Mouse (Mus musculus) liver, embryonic 16.5 days (tissue): ENCODE measurements at regions not wholly inside any gene's neighbourhood (a gene's known extent, or its start where the extent isn't known, plus 50 kb on each side); places are given as distances from the start of the nearest gene placed in this dataset.

Source experiments
- ATAC-seq: fragments of 200-750 bp; cut with Nextera tagmentation; 2 replicates; pipeline ENCODE4 v1.8.0; 2017; ENCODE audit warnings: low read depth, mild to moderate bottlenecking, moderate number of reproducible peaks, moderate library complexity
- H3K27ac ChIP-seq: fragments of 300-500 bp; sonication (generic); 2 replicates; pipeline ENCODE4 v1.5.1; 2014; ENCODE audit warnings: mild to moderate bottlenecking, low read length
- H3K27me3 ChIP-seq: fragments of 300-500 bp; sonication (generic); 2 replicates; pipeline ENCODE4 v1.6.1; 2014; ENCODE audit warnings: low read depth, low read length, mixed read lengths; ENCODE audit not compliant: control insufficient read depth, insufficient read depth
- H3K36me3 ChIP-seq: fragments of 300-500 bp; sonication (generic); 2 replicates; pipeline ENCODE4 v1.6.1; 2014; ENCODE audit warnings: mild to moderate bottlenecking; ENCODE audit not compliant: control insufficient read depth, insufficient read depth
- H3K4me1 ChIP-seq: fragments of 300-500 bp; sonication (generic); 2 replicates; pipeline ENCODE4 v1.6.1; 2014; ENCODE audit warnings: low read depth, low read length, mixed read lengths; ENCODE audit not compliant: control insufficient read depth
- H3K4me2 ChIP-seq: fragments of 300-500 bp; sonication (generic); 2 replicates; pipeline ENCODE4 v1.6.1; 2014; ENCODE audit warnings: low read depth, low read length, mixed read lengths
- H3K4me3 ChIP-seq: fragments of 300-500 bp; sonication (generic); 2 replicates; pipeline ENCODE4 v1.5.1; 2014; ENCODE audit warnings: low read depth, mild to moderate bottlenecking, low read length
- H3K9ac ChIP-seq: fragments of 300-500 bp; sonication (generic); 2 replicates; pipeline ENCODE4 v1.6.1; 2014; ENCODE audit warnings: low read depth, low read length
- H3K9me3 ChIP-seq: fragments of 300-500 bp; sonication (generic); replicated peaks from 2 replicates; pipeline ENCODE4 v1.6.1; 2016; ENCODE audit warnings: low read length; ENCODE audit not compliant: control insufficient read depth
- WGBS: fragments of 180-500 bp; shearing (Covaris S2); extraction: QIAGEN DNeasy Blood & Tissue Kit; methylation state at CpG from one replicate; pipeline ENCODE4 v1.1.7; 2014; ENCODE audit not compliant: insufficient replicate concordance; 5-methylcytosine and 5-hydroxymethylcytosine counted together

DNA sequence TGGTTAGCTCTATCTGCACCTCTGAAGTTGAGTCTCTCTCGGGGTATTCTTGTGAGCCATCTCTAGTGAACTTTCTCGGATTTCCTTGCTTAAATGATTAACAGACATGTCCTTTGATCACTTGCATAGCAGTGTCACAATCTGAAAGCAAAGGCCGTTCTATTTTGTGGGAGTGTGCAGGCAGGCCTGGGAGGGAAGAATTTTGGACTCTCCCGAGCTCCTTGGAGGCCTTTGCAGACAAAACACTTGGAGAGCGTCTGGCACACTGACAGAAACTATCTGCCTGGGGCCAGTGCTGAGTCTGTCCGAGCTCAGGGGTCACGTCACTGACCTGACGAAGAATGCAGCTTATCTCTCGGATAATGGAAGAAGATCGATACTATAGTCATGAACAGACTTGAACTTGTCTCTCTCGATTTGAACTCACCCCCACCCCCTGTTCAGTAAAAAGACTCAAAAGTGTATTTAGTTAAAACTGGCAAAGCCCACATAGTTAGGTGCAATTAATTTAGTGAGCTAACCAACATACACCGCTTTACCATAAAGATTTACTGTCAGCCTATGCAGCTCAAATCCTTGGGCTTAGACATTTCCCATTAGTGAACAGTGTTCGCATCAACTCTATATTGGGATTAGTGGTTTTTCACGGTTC lies 92.2 kb upstream of the Zfp366 start:
- H3K4me1 ChIP-seq, result peaks cover 5% of the 10 kb centered on the region
- H3K27me3 ChIP-seq, result no peaks in the 10 kb centered on the region
- peak overlapping the region; percentile 33; the same call in 1 of the 2 replicates for H3K27ac ChIP-seq
- no peaks in the 10 kb centered on the region for H3K36me3 ChIP-seq
- WGBS, result 53% methylated on average over 14 of the region's 14 CpGs
- peak; percentile 42; the same call in 1 of the 2 replicates for ATAC-seq
- no peak overlapping the region for H3K9ac ChIP-seq
- no peak overlapping the region for H3K4me3 ChIP-seq
- peak overlapping the region; percentile 34 for H3K4me2 ChIP-seq
- H3K9me3 ChIP-seq, result no peaks in the 10 kb centered on the region

DNA sequence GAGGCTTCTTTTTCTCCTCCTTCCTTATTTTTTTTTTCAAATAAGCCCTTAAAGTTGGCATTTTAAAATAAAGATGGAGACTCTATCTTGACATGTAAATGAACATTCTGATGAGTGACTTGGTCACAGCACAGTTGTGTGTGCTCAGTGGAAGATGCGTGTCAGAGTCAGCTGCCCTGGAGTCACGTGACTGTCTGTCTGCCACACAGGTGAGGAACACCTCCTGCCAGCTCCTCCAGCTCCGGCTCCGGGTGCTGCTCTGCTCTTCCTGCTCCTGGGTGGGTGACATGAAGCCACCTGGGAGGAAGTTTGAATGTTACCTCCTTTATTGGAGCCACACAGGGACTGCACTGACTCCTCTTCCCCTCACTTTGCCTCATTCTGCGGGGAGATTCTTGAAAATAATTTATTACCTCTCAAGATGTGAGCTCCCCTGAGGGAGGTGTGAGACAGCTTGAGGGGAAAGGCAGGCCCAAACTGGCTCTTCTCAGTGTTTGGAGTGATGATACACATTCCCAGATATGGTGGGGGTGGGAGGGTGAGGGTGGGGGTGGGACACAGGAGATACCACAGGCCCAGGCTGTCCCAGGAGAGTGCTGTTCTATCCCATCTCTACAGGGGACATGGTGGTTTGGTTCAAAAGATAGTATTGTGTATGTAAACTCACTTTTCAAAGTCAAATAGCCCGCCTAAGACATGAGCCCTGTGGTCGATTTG lies 92.9 kb upstream of the Zfp366 start:
- no peak overlapping the region; the same call in 1 of the 2 replicates for H3K27ac ChIP-seq
- peak; percentile 22; the same call in 1 of the 2 replicates for ATAC-seq

DNA sequence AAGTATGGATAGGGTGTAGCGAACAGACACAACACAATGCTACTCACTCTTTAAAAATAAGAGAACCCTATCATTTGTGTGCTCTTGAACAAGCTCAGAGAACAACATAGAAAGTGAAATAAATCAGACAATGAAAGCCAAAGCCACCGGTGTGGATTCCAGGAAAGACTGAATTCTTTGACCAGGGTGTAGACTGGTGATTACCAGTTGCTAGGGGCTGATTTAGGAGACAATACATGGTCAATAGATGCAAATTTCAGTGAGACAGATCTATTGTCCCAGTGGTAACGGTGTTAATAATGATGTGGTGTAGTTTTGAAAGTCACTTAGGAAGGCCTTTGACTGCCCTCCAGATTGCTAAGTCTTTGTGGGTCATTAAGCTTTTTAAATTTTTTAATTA lies 94.3 kb upstream of the Zfp366 start:
- Histone ChIP-seq H3K36me3 (no peaks in the 10 kb centered on the region), H3K9ac (no peak overlapping the region), H3K4me2 (no peak overlapping the region), H3K4me1 (peaks cover 5% of the 10 kb centered on the region), H3K4me3 (no peak overlapping the region), H3K27me3 (no peaks in the 10 kb centered on the region), H3K9me3 (no peaks in the 10 kb centered on the region), H3K27ac (no peak overlapping the region)
- 72% methylated on average over 3 of the region's 3 CpGs for WGBS
- ATAC-seq, result no peak

More for the DNA sequence above, 92.9 kb upstream of the Zfp366 start:
- no peaks in the 10 kb centered on the region for H3K9me3 ChIP-seq
- no peak overlapping the region for H3K9ac ChIP-seq
- 54% methylated on average over 7 of the region's 7 CpGs for WGBS
- 0 out of 2 replicates have a peak overlapping the region, but pooled peaks have one; percentile 34 for H3K4me2 ChIP-seq
- H3K27me3 ChIP-seq, result no peaks in the 10 kb centered on the region
- H3K36me3 ChIP-seq, result no peaks in the 10 kb centered on the region
- H3K4me3 ChIP-seq, result no peak overlapping the region
- peaks cover 5% of the 10 kb centered on the region for H3K4me1 ChIP-seq

DNA sequence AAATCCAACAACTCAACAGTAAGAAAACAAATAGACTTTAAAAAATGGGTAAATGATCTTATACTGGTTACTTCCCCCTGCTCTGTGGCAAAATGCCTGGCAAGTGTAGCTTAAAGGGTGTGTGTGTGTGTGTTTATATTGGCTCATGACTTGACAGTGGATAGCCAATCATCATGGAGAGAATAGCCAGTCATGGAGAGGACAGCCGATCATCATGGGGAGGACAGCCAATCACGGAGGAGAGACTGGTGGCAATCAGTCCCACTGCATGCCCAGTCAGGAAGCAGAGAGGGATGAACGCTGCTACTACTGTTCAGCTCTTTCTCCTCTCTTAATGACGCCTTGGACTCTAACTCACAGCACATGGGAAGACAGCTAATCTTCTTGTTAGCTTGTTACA lies 96.3 kb upstream of the Zfp366 start:
- Histone ChIP-seq H3K4me3 (no peak overlapping the region), H3K27me3 (no peaks in the 10 kb centered on the region), H3K36me3 (no peaks in the 10 kb centered on the region), H3K4me2 (no peak overlapping the region), H3K9me3 (no peaks in the 10 kb centered on the region), H3K4me1 (peaks cover 5% of the 10 kb centered on the region), H3K9ac (no peak overlapping the region), H3K27ac (no peak overlapping the region)
- 63% methylated on average over 4 of the region's 4 CpGs for WGBS
- ATAC-seq, result no peak; the same call in 1 of the 2 replicates

DNA sequence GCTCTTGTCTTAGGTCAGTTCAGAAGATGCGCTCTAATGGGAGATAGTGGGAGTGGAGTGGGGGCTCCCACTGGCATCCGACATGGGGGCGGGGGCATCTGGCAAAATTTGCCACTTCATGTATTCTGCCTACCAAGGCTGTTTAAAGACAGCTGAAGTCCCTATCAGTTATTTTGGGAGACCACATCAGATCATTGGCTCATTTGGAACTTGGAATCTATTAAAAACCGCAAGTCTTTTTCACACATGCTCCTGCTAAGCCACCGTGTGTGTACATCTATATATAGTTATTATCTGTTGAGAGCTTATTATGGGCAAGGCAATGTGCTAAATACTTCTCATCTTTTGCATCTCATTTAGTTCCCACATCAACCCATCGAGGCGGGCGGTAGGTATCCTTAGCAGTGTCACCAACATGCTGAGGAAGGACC lies 95.0 kb upstream of the 1700024P04Rik start:
- H3K27me3 ChIP-seq, result no peaks in the 10 kb centered on the region
- H3K27ac ChIP-seq, result no peak overlapping the region
- H3K4me2 ChIP-seq, result no peak overlapping the region
- WGBS, result 77% methylated on average over 8 of the region's 8 CpGs
- H3K36me3 ChIP-seq, result no peaks in the 10 kb centered on the region
- no peaks in the 10 kb centered on the region for H3K4me1 ChIP-seq
- no peak for ATAC-seq
- no peak overlapping the region for H3K9ac ChIP-seq
- H3K9me3 ChIP-seq, result no peaks in the 10 kb centered on the region
- no peak overlapping the region for H3K4me3 ChIP-seq

DNA sequence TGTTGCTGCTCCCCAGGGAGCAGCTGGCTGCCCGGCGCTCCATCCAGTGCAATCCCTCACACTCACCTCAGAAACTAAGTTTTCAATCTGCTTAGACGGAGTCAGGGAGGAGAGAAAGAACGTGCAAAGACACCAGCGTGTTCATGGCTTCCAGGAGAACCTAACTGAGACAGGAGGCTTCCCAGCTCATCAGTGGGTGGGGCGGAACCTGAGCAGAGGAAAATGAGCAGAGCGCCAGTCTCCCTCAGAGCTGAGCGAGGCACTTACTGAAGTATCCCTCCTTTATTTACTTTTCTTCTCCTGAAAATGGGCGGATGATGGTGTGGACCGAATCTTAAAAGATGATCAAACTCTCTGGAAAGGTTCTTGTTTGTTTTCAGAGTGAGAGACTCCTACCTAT lies 94.3 kb upstream of the 1700024P04Rik start:
- H3K27me3 ChIP-seq, result no peaks in the 10 kb centered on the region
- no peaks in the 10 kb centered on the region for H3K36me3 ChIP-seq
- no peaks in the 10 kb centered on the region for H3K4me1 ChIP-seq
- no peak overlapping the region for H3K4me3 ChIP-seq
- ATAC-seq, result no peak
- no peak overlapping the region for H3K9ac ChIP-seq
- no peak overlapping the region for H3K27ac ChIP-seq
- no peak overlapping the region for H3K4me2 ChIP-seq
- 74% methylated on average over 10 of the region's 10 CpGs for WGBS
- H3K9me3 ChIP-seq, result no peaks in the 10 kb centered on the region

DNA sequence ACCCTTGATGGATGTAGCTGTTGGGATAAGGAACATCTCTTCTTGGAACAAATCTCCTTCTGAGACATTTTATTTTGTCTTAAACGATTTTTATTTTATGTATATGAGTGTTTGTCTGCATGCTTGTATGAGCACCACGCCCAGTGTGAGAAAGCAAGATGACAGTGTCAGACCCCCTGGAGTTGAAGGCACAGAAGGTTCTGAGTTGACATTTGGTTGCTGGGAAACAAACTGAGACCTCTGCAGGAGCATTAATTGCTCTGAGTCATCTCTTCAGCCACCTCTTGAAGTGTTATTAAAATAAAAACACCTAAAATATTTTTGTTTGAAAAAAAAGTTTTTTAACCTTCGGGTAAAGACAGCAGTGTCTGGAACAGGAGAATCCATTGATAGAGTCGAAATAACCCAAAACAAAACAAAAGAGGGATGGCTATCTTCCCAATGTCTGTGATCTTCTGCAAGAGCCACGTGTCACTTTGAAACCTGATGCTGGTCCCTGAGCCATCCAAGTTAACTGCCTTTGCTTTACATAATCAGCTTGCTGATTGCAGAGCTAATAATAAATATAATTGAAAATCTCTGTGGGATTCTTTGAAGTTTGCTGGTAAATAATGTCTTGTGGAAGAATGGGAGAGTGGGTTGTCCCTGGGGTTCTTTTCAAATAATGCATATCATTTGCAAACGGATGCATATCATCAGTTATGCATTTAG lies 92.8 kb upstream of the 1700024P04Rik start:
- H3K36me3 ChIP-seq, result no peaks in the 10 kb centered on the region
- no peak overlapping the region for H3K4me3 ChIP-seq
- no peaks in the 10 kb centered on the region for H3K4me1 ChIP-seq
- H3K9me3 ChIP-seq, result no peaks in the 10 kb centered on the region
- H3K9ac ChIP-seq, result no peak overlapping the region
- no peak overlapping the region for H3K4me2 ChIP-seq
- H3K27ac ChIP-seq, result no peak overlapping the region
- WGBS, result 33% methylated on average over 6 of the region's 6 CpGs
- H3K27me3 ChIP-seq, result no peaks in the 10 kb centered on the region
- ATAC-seq, result no peak

DNA sequence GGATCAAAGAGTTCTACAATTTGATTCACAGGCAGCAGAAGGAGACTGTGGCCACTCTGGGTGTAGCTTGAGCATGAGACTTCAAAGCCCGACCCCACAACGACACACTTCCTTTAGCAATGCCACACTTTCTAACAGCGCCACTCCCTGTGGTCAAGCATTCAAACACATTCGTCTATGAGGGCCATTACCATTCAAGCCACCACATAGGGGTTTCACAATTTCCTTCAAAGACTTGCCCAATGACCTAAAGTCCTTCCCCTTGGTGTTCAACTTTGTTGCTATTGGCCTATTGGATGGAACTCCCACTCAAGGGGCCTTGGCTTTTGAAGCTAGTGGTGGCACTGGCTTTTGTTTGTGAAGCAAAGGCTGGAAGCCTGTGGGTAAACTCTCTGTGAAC lies 91.1 kb upstream of the 1700024P04Rik start:
- H3K27me3 ChIP-seq, result no peaks in the 10 kb centered on the region
- no peak for ATAC-seq
- H3K36me3 ChIP-seq, result no peaks in the 10 kb centered on the region
- H3K4me1 ChIP-seq, result no peaks in the 10 kb centered on the region
- no peaks in the 10 kb centered on the region for H3K9me3 ChIP-seq
- no peak overlapping the region for H3K9ac ChIP-seq
- H3K4me3 ChIP-seq, result no peak overlapping the region
- 35% methylated on average over 4 of the region's 4 CpGs for WGBS
- no peak overlapping the region for H3K4me2 ChIP-seq
- H3K27ac ChIP-seq, result no peak overlapping the region
